Mouse (Mus musculus): ENCODE data around the gene Tmem132b.

DNA sequence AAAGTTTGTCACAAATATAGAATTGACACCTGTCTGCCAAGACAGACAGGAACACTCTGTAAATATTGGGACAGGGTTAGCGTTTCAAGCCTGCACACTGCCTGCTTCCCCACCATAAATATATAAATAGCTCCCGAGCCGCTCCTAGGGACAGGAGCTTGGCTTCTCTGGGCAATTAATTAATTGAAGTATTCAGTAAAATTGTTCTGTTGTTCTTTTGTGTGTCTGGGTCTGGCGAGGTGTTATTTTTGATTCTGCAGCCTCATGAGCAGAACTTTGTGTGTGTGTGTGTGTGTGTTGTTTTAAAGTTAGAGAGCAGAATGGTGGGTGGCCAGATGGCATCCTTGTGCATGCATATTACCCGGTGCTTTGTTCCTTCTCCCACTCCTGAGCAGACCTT, 24.2 kb downstream of the Tmem132b start:
- TF ChIP-seq CTCF (IDR thresholded peaks at IDR 0.05; ENCODE audit: borderline replicate concordance, extremely low read depth, insufficient read depth, insufficient read length) (no peak), POLR2A (IDR thresholded peaks at IDR 0.05; ENCODE audit: borderline replicate concordance, extremely low read depth, insufficient read depth, insufficient read length, poor library complexity, severe bottlenecking) (no peak)
